Mouse (Mus musculus): ENCODE data around the gene Pde2a. TPM values are rescaled to one million over a fixed set of nuclear protein-coding genes. Genes with fewer than 3 reads are reported as not detected.

Pde2a gene
- polyA plus RNA-seq, 1 experiment from 2014 or later, result 22.5 TPM

- Histone ChIP-seq H3K4me1 (replicated peaks; ENCODE audit: control insufficient read depth, insufficient read depth, low read length) (peaks cover 11% of the 10 kb centered on the region; the same call in 1 of the 2 replicates), H3K9me3 (ENCODE audit: control insufficient read depth, low read length) (no peaks in the 10 kb centered on the region), H3K9ac (ENCODE audit: low read length) (no peak overlapping the region), H3K4me2 (ENCODE audit: low read depth, low read length) (no peak overlapping the region), H3K4me3 (ENCODE audit: low read length) (no peak overlapping the region), H3K36me3 (ENCODE audit: control insufficient read depth, insufficient read depth, low read length) (no peaks in the 10 kb centered on the region), H3K27ac (ENCODE audit: low read length) (no peak overlapping the region), H3K27me3 (ENCODE audit: control insufficient read depth, insufficient read depth, low read depth, low read length) (peaks cover 17% of the 10 kb centered on the region)
- 62% methylated on average over 6 of the region's 6 CpGs for WGBS
- ATAC-seq (ENCODE audit: low read depth), result no peak
Observed at GRCm38 (mm10) chr7:101455141-101455540, 33.6 kb downstream of the Pde2a start.

- Histone ChIP-seq H3K27me3 (ENCODE audit: control insufficient read depth, insufficient read depth, low read depth, low read length) (peaks cover 17% of the 10 kb centered on the region), H3K4me1 (replicated peaks; ENCODE audit: control insufficient read depth, insufficient read depth, low read length) (peaks cover 12% of the 10 kb centered on the region; the same call in 1 of the 2 replicates), H3K4me2 (ENCODE audit: low read depth, low read length) (0 out of 2 replicates have a peak overlapping the region, but pooled peaks have one; percentile 4), H3K27ac (ENCODE audit: low read length) (no peak overlapping the region), H3K36me3 (ENCODE audit: control insufficient read depth, insufficient read depth, low read length) (no peaks in the 10 kb centered on the region), H3K9me3 (ENCODE audit: control insufficient read depth, low read length) (no peaks in the 10 kb centered on the region), H3K4me3 (ENCODE audit: low read length) (no peak overlapping the region), H3K9ac (ENCODE audit: low read length) (no peak overlapping the region)
- no peak for ATAC-seq (ENCODE audit: low read depth)
- 70% methylated on average over 4 of the region's 4 CpGs for WGBS
Observed at GRCm38 (mm10) chr7:101456318-101456717, 34.8 kb downstream of the Pde2a start.

DNA sequence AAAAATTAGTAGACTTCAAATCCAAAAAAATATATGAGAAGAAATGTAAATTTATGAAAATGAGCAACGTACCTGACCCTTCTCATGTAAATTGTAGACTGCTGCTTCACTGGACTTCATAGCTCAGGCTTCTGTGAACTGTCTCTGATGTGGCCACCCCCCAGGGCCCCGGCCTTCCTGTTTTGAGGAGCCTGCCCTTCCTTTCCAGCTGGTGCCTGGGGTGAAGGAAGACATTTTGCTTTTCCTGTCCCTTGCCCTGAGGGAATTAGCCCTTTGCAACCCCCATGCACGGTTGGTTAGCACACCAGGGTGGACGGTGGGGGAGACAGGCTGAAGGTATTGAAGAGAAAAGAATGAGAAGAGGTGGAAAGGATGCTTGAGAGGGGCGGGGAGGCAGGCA is 35.3 kb downstream of the Pde2a start:
- peaks cover 14% of the 10 kb centered on the region for H3K27me3 ChIP-seq (ENCODE audit: control insufficient read depth, insufficient read depth, low read depth, low read length)
- H3K4me2 ChIP-seq (ENCODE audit: low read depth, low read length), result no peak overlapping the region
- WGBS, result 39% methylated on average over 5 of the region's 5 CpGs
- ATAC-seq (ENCODE audit: low read depth), result no peak
- H3K27ac ChIP-seq (ENCODE audit: low read length), result no peak overlapping the region
- peaks cover 12% of the 10 kb centered on the region; the same call in 1 of the 2 replicates for H3K4me1 ChIP-seq (replicated peaks; ENCODE audit: control insufficient read depth, insufficient read depth, low read length)
- H3K9ac ChIP-seq (ENCODE audit: low read length), result no peak overlapping the region
- H3K4me3 ChIP-seq (ENCODE audit: low read length), result no peak overlapping the region
- no peaks in the 10 kb centered on the region for H3K36me3 ChIP-seq (ENCODE audit: control insufficient read depth, insufficient read depth, low read length)
- H3K9me3 ChIP-seq (ENCODE audit: control insufficient read depth, low read length), result no peaks in the 10 kb centered on the region

- Histone ChIP-seq H3K9me3 (ENCODE audit: control insufficient read depth, low read length) (no peaks in the 10 kb centered on the region), H3K4me3 (ENCODE audit: low read length) (no peak overlapping the region), H3K36me3 (ENCODE audit: control insufficient read depth, insufficient read depth, low read length) (no peaks in the 10 kb centered on the region), H3K4me1 (replicated peaks; ENCODE audit: control insufficient read depth, insufficient read depth, low read length) (peaks cover 14% of the 10 kb centered on the region), H3K9ac (ENCODE audit: low read length) (no peak overlapping the region), H3K27ac (ENCODE audit: low read length) (no peak overlapping the region; the same call in 1 of the 2 replicates), H3K27me3 (ENCODE audit: control insufficient read depth, insufficient read depth, low read depth, low read length) (peaks cover 9% of the 10 kb centered on the region), H3K4me2 (ENCODE audit: low read depth, low read length) (no peak overlapping the region)
- 71% methylated on average over 5 of the region's 5 CpGs for WGBS
- no peak for ATAC-seq (ENCODE audit: low read depth)
Observed at GRCm38 (mm10) chr7:101457283-101457682, 35.8 kb downstream of the Pde2a start.

- peaks cover 18% of the 10 kb centered on the region for H3K4me1 ChIP-seq (replicated peaks; ENCODE audit: control insufficient read depth, insufficient read depth, low read length)
- 41% methylated on average over 8 of the region's 8 CpGs for WGBS
- no peaks in the 10 kb centered on the region for H3K9me3 ChIP-seq (ENCODE audit: control insufficient read depth, low read length)
Observed at GRCm38 (mm10) chr7:101457801-101458200, 36.3 kb downstream of the Pde2a start.

DNA sequence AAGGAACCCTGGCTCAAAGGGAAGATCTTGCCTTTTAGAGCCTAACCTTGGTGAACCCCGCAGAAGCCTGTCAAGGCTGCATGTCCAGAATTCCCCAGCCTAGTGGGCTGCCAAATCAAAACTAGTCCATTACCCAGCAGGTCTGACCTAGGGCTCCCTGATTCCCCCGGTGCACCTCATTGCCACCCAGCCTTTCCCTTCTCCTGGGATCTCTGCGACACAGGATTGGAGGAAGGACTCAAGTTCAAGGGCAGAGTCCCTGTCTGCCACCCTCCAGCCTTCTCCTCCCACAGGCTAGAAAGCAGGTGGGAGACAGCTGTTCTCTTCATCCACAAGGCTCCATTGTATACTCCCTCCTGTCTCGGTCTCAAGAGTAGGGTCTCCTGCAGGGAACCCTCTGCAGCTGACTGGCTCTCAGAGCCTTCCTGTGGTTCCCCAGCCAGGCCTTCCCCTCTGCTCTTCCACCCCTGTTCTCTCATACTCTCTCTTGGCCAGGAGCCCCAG is 36.8 kb downstream of the Pde2a start:
- Histone ChIP-seq H3K9me3 (ENCODE audit: control insufficient read depth, low read length) (no peaks in the 10 kb centered on the region), H3K9ac (ENCODE audit: low read length) (no peak overlapping the region), H3K36me3 (ENCODE audit: control insufficient read depth, insufficient read depth, low read length) (no peaks in the 10 kb centered on the region), H3K27me3 (ENCODE audit: control insufficient read depth, insufficient read depth, low read depth, low read length) (peaks cover 1% of the 10 kb centered on the region), H3K27ac (ENCODE audit: low read length) (no peak overlapping the region), H3K4me2 (ENCODE audit: low read depth, low read length) (no peak overlapping the region), H3K4me3 (ENCODE audit: low read length) (no peak overlapping the region), H3K4me1 (replicated peaks; ENCODE audit: control insufficient read depth, insufficient read depth, low read length) (peaks cover 18% of the 10 kb centered on the region)
- ATAC-seq (ENCODE audit: low read depth), result no peak
- WGBS, result 60% methylated on average over 4 of the region's 4 CpGs

More at GRCm38 (mm10) chr7:101457801-101458200, 36.3 kb downstream of the Pde2a start:
- no peak for ATAC-seq (ENCODE audit: low read depth)
- Histone ChIP-seq H3K27me3 (ENCODE audit: control insufficient read depth, insufficient read depth, low read depth, low read length) (peaks cover 3% of the 10 kb centered on the region), H3K27ac (ENCODE audit: low read length) (no peak overlapping the region), H3K4me3 (ENCODE audit: low read length) (no peak overlapping the region), H3K9ac (ENCODE audit: low read length) (no peak overlapping the region), H3K36me3 (ENCODE audit: control insufficient read depth, insufficient read depth, low read length) (no peaks in the 10 kb centered on the region), H3K4me2 (ENCODE audit: low read depth, low read length) (no peak overlapping the region)

GRCm38 (mm10) chr7:101459305-101459813 is 37.9 kb downstream of the Pde2a start:
- Histone ChIP-seq H3K9ac (ENCODE audit: low read length) (no peak overlapping the region), H3K27ac (ENCODE audit: low read length) (no peak overlapping the region), H3K4me3 (ENCODE audit: low read length) (no peak overlapping the region), H3K27me3 (ENCODE audit: control insufficient read depth, insufficient read depth, low read depth, low read length) (no peaks in the 10 kb centered on the region; the same call in 1 of the 2 replicates), H3K9me3 (ENCODE audit: control insufficient read depth, low read length) (no peaks in the 10 kb centered on the region), H3K36me3 (ENCODE audit: control insufficient read depth, insufficient read depth, low read length) (no peaks in the 10 kb centered on the region), H3K4me1 (replicated peaks; ENCODE audit: control insufficient read depth, insufficient read depth, low read length) (peaks cover 21% of the 10 kb centered on the region), H3K4me2 (ENCODE audit: low read depth, low read length) (no peak overlapping the region)
- no peak for ATAC-seq (ENCODE audit: low read depth)
- 70% methylated on average over 9 of the region's 9 CpGs for WGBS

DNA sequence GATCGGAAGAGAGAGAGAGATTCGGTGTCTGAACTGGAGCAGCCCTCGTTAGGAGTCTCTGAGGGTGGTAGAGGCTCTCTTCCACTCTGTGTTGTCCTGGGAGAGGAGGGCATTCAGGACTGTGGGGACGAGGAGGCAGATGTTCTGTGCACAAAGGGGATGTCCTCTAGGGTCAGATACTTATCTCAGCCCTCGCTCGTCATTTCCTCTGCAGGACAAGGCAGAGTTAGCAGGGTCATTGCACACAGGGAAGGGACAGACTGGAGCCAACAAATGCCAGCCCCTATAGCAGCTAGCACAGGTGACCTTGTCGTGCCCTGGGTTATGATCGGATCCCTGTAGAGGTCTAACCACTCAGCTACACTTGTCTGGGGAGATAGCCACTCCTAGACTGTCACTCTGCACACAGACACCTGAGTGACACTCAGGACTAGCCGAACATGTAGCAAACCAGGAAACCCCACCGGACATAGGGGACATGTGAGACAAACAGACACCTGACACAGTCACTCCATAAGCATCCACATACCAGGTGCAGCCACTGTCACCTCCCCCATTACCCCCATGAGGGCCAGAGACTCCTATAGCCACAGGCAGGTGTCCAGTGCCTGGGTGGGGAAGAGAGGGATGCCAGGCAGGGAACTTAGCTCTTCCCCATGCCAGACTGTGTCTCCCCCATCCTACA is 38.6 kb downstream of the Pde2a start:
- H3K9ac ChIP-seq (ENCODE audit: low read length), result no peak overlapping the region
- H3K4me2 ChIP-seq (ENCODE audit: low read depth, low read length), result no peak overlapping the region
- H3K27ac ChIP-seq (ENCODE audit: low read length), result no peak overlapping the region
- peaks cover 24% of the 10 kb centered on the region for H3K4me1 ChIP-seq (replicated peaks; ENCODE audit: control insufficient read depth, insufficient read depth, low read length)
- no peaks in the 10 kb centered on the region for H3K9me3 ChIP-seq (ENCODE audit: control insufficient read depth, low read length)
- 41% methylated on average over 10 of the region's 10 CpGs for WGBS
- no peak for ATAC-seq (ENCODE audit: low read depth)
- no peak overlapping the region for H3K4me3 ChIP-seq (ENCODE audit: low read length)
- H3K27me3 ChIP-seq (ENCODE audit: control insufficient read depth, insufficient read depth, low read depth, low read length), result no peaks in the 10 kb centered on the region; the same call in 1 of the 2 replicates
- no peaks in the 10 kb centered on the region for H3K36me3 ChIP-seq (ENCODE audit: control insufficient read depth, insufficient read depth, low read length)

DNA sequence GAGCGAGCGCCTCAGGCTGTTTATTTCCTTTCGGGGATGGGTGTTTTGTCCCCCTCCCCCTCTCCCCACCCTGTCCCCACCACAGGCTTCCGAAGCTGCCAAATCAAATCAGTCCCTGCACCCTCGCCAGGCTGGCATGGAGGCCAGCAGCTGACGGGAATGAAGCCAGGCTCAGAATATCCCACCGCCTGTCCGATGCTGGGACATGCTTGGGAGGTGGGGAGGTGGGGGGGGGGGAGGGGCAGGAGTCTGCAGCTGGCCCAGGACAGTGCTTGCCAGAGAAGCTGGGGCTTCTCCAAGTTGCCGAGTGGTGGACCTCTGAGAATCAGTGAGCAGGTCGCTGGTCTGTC is 39.1 kb downstream of the Pde2a start:
- H3K9ac ChIP-seq (ENCODE audit: low read length), result no peak overlapping the region
- H3K27ac ChIP-seq (ENCODE audit: low read length), result no peak overlapping the region
- H3K4me2 ChIP-seq (ENCODE audit: low read depth, low read length), result no peak overlapping the region
- ATAC-seq (ENCODE audit: low read depth), result peak; percentile 16
- H3K4me1 ChIP-seq (replicated peaks; ENCODE audit: control insufficient read depth, insufficient read depth, low read length), result peaks cover 27% of the 10 kb centered on the region
- no peaks in the 10 kb centered on the region for H3K36me3 ChIP-seq (ENCODE audit: control insufficient read depth, insufficient read depth, low read length)
- H3K4me3 ChIP-seq (ENCODE audit: low read length), result no peak overlapping the region
- no peaks in the 10 kb centered on the region; the same call in 1 of the 2 replicates for H3K27me3 ChIP-seq (ENCODE audit: control insufficient read depth, insufficient read depth, low read depth, low read length)
- H3K9me3 ChIP-seq (ENCODE audit: control insufficient read depth, low read length), result no peaks in the 10 kb centered on the region
- 29% methylated on average over 10 of the region's 10 CpGs for WGBS

Measured in lung, embryonic 16.5 days (tissue).